Mouse (Mus musculus) C2C12 (cell line): ENCODE data around the gene Acacb.

ENCODE experiments used
- CEBPB ChIP-seq: IDR thresholded peaks from one replicate; pipeline ENCODE4 v1.6.1; 2011; ENCODE audit warnings: low read depth, mild to moderate bottlenecking, control low read depth, moderate library complexity
- CTCF ChIP-seq: IDR thresholded peaks from one replicate; pipeline ENCODE4 v1.5.1; 2011; ENCODE audit not compliant: control insufficient read depth, insufficient read depth, insufficient read length
- USF1 ChIP-seq: IDR thresholded peaks from one replicate; pipeline ENCODE4 v1.6.1; 2011; ENCODE audit warnings: low read depth, mild to moderate bottlenecking, control low read depth, moderate library complexity

DNA sequence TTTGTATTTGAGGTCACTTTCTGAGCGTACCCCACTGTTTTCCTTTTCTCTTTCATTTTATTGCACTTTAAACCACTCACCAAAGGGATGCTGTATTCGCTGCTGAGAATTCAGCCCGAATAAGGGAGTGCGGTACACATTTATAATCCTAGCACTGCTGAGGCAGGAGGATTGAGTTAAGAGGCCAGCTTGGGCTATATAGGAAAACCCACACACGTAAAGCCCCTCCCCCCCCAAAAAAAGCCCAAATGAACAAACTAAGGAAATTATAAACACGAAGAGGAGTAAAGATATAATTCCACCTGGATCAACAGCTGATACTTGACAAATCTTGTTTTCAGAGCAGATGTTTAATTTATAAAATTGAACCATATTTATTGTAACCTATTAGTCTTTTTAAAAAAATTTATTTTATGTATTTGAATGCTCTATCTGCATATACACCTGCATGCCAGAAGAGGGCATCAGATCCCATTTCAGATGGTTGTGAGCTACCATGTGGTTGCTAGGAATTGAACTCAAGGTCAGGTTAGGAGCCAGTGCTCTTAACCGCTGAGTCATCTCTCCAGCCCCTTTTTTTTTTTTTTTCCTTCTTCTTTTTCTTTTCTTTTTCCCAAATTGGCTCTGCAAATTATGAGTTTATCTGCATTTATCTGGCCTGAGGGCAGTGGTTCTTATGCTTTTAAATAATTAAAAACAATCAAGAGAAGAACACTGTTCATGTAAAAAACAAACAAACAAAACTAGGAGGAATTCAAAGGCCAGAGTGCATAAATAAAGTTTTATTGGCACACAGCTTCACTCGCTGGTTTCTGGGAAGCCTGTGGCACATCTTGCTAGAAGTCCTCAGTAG, 30.4 kb downstream of the Acacb start:
- TF ChIP-seq CTCF (no peak), USF1 (no peak), CEBPB (no peak)
